Mouse (Mus musculus) ES-E14 (cell line): ENCODE data around the gene Mbd4.

Source experiments
- CHD2 ChIP-seq: IDR thresholded peaks from 2 replicates; pipeline ENCODE4 v1.6.1; 2014; ENCODE audit warnings: mild to moderate bottlenecking, low read depth, low read length, inconsistent platforms
- MAFK ChIP-seq: IDR thresholded peaks from 2 replicates; pipeline ENCODE4 v1.6.1; 2014; ENCODE audit warnings: mild to moderate bottlenecking, low read depth, low read length, inconsistent platforms; ENCODE audit not compliant: insufficient read depth
- ZC3H11A ChIP-seq: IDR thresholded peaks from 2 replicates; pipeline ENCODE4 v1.6.1; 2012; ENCODE audit warnings: low read depth, mild to moderate bottlenecking, inconsistent platforms, low read length, borderline replicate concordance
- ZNF384 ChIP-seq: IDR thresholded peaks from 2 replicates; pipeline ENCODE4 v1.6.1; 2012; ENCODE audit warnings: low read depth, low read length, inconsistent platforms

- TF ChIP-seq MAFK (no peak), ZNF384 (no peak), ZC3H11A (no peak), CHD2 (no peak)
These were observed 24.1 kb upstream of the Mbd4 start for GRCm38 (mm10) chr6:115877239-115877638.
